Mouse (Mus musculus) embryonic facial prominence, embryonic 12.5 days (tissue): ENCODE results near the gene Veph1. TPM values are rescaled to one million over a fixed set of nuclear protein-coding genes. Genes with fewer than 3 reads are reported as not detected.

Source experiments
- ATAC-seq: fragments of 200-750 bp; cut with Nextera tagmentation; 2 replicates; pipeline ENCODE4 v1.8.0; 2017; ENCODE audit not compliant: insufficient number of reproducible peaks, insufficient read depth, low FRiP score, low TSS enrichment
- H3K27ac ChIP-seq: fragments of 300-500 bp; sonication (generic); 2 replicates; pipeline ENCODE4 v1.5.1; 2016; ENCODE audit warnings: mild to moderate bottlenecking
- H3K27me3 ChIP-seq: fragments of 300-500 bp; sonication (generic); 2 replicates; pipeline ENCODE4 v1.6.1; 2016; ENCODE audit warnings: mild to moderate bottlenecking, moderate library complexity
- H3K36me3 ChIP-seq: fragments of 300-500 bp; sonication (generic); 2 replicates; pipeline ENCODE4 v1.6.1; 2016; ENCODE audit warnings: mild to moderate bottlenecking
- H3K4me1 ChIP-seq: fragments of 300-500 bp; sonication (generic); 2 replicates; pipeline ENCODE4 v1.6.1; 2016
- H3K4me2 ChIP-seq: fragments of 300-500 bp; sonication (generic); replicated peaks from 2 replicates; pipeline ENCODE4 v1.6.1; 2016; ENCODE audit warnings: mild to moderate bottlenecking, moderate library complexity
- H3K4me3 ChIP-seq: fragments of 300-500 bp; sonication (generic); 2 replicates; pipeline ENCODE4 v1.5.1; 2016; ENCODE audit warnings: mild to moderate bottlenecking
- H3K9ac ChIP-seq: fragments of 300-500 bp; sonication (generic); 2 replicates; pipeline ENCODE4 v1.6.1; 2016; ENCODE audit warnings: mild to moderate bottlenecking, moderate library complexity
- H3K9me3 ChIP-seq: fragments of 300-500 bp; sonication (generic); 2 replicates; pipeline ENCODE4 v1.6.1; 2016; ENCODE audit warnings: mild to moderate bottlenecking, moderate library complexity
- WGBS: fragments of 180-500 bp; shearing (Covaris S2); methylation state at CpG from one replicate; pipeline ENCODE4 v1.1.7; 2016; 5-methylcytosine and 5-hydroxymethylcytosine counted together
- polyA plus RNA-seq: library from polyadenylated mRNA; unstranded; fragments of >200 nt; fragmentation: Nextera tagmentation; extraction: Ambion mirVana; gene quantifications from 2 replicates; pipeline ENCODE4 v1.2.1, GENCODE M21; 2016

Veph1 gene
- polyA plus RNA-seq, 1 experiment from 2014 or later, result 5.8 TPM

- Histone ChIP-seq H3K4me1 (peaks cover 6% of the 10 kb centered on the region; the same call in 1 of the 2 replicates), H3K9me3 (no peaks in the 10 kb centered on the region), H3K36me3 (no peaks in the 10 kb centered on the region), H3K27me3 (no peaks in the 10 kb centered on the region), H3K4me2 (no peak overlapping the region), H3K27ac (no peak overlapping the region), H3K9ac (no peak overlapping the region), H3K4me3 (no peak overlapping the region)
- WGBS, result 52% methylated on average over 10 of the region's 10 CpGs
- ATAC-seq, result no peak
These were observed 246.3 kb downstream of the Veph1 start for GRCm38 (mm10) chr3:66050092-66050886.

GRCm38 (mm10) chr3:66040857-66041494 is 255.7 kb downstream of the Veph1 start:
- peak; percentile 84 for ATAC-seq
- Histone ChIP-seq H3K27ac (peak overlapping the region; percentile 86), H3K36me3 (no peaks in the 10 kb centered on the region), H3K4me1 (peaks cover 8% of the 10 kb centered on the region), H3K9ac (no peak overlapping the region), H3K4me3 (no peak overlapping the region), H3K9me3 (no peaks in the 10 kb centered on the region), H3K27me3 (no peaks in the 10 kb centered on the region), H3K4me2 (no peak overlapping the region)
- 29% methylated on average over 5 of the region's 5 CpGs for WGBS

DNA sequence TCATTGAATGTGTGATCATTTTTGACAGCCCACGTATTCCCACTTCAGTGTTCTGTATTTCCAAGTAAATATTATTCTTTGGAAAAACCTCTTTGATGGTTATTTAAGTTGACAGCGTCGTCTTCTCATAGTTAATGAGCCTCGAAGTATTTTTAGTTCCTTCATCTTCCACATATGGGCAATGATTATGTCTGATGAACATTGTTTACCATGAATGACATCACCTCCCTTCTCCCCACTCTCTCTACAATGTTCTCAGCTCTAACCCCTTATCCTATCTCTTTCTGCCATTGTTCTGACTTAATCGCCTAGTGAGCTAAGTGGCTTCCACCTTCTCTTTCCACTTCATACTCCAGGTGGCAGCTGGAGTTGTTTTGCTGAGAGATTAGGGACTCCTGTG is 261.4 kb downstream of the Veph1 start:
- Histone ChIP-seq H3K9ac (no peak overlapping the region), H3K9me3 (no peaks in the 10 kb centered on the region), H3K4me1 (peaks cover under 1% of the 10 kb centered on the region; the same call in 1 of the 2 replicates), H3K4me2 (no peak overlapping the region), H3K4me3 (no peak overlapping the region), H3K27ac (no peak overlapping the region), H3K36me3 (no peaks in the 10 kb centered on the region), H3K27me3 (no peaks in the 10 kb centered on the region)
- ATAC-seq, result no peak
- 80% methylated on average over 5 of the region's 5 CpGs for WGBS

DNA sequence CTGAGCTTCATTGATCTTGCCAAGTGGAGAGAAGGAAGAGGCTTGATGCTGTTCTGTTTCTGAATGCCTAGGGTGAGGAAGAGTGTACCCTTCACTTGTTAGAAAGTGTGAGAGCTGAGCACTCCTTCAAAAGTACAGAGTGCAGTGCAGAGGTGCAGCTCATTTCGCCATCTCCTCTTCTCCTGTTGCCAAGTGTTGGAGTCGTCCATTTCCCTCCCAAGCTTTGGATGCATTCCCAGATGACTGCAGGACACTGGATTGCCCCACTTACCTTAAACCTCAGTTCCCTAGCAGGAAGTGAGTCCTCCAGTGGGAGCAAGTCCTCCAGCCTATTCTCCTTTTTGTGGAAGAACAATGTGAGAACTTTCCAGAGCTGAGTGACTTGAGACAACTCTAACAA is 263.3 kb downstream of the Veph1 start:
- no peak overlapping the region for H3K9ac ChIP-seq
- H3K4me3 ChIP-seq, result no peak overlapping the region
- H3K27ac ChIP-seq, result no peak overlapping the region
- H3K36me3 ChIP-seq, result no peaks in the 10 kb centered on the region
- no peak overlapping the region for H3K4me2 ChIP-seq
- no peaks in the 10 kb centered on the region for H3K9me3 ChIP-seq
- no peak for ATAC-seq
- H3K4me1 ChIP-seq, result no peaks in the 10 kb centered on the region
- H3K27me3 ChIP-seq, result no peaks in the 10 kb centered on the region
- 69% methylated on average over 2 of the region's 2 CpGs for WGBS

DNA sequence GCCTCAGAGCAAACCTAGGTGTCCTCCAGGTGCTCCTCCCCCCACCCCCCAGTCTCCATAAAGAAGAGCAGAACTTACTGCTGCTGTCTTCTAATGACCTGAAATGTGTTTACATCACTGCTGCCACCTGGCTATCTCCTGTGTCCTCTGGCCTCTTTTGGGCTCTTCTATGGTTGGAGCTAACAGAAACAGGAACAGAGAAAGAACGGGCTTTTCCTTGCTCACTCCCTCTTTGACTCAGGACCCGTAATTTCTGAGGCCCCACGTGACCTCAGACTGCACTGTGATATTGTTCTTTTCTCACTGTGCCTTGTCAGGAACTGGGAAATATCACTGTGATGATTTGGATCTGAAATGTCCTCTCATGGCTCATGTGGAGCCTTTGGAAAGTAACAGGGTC is 271.2 kb downstream of the Veph1 start:
- Histone ChIP-seq H3K4me1 (no peaks in the 10 kb centered on the region), H3K36me3 (no peaks in the 10 kb centered on the region), H3K9ac (no peak overlapping the region), H3K4me3 (no peak overlapping the region), H3K9me3 (no peaks in the 10 kb centered on the region), H3K27me3 (no peaks in the 10 kb centered on the region), H3K4me2 (no peak overlapping the region), H3K27ac (no peak overlapping the region)
- no peak for ATAC-seq
- 79% methylated on average over 3 of the region's 3 CpGs for WGBS

DNA sequence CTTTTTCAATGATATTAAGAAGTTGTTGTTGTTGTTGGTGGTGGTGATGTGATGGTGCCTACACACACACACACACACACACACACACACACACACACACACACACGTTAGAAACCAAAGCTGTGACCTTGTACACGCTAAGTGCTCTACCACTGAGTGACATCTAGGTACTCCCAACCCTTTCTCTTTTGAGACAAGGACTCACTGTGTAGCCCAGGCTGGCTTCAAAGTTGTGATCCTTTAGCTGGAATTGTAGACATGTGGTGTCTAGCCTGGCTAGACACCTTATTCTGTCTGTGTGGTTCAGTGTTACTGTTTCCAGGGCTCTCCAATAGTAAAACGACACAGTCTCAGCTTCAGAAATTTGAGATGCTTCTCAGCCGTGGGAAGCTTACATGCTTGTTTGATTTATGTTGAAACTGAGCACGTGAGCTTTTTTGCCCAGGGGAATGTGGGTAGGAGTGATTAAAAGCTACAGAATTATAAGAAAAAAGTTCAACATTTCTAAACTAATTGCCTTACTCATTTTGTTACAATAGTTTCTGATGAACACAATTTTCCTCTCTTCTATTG is 272.3 kb downstream of the Veph1 start:
- Histone ChIP-seq H3K4me1 (no peaks in the 10 kb centered on the region), H3K27me3 (no peaks in the 10 kb centered on the region), H3K27ac (peak overlapping the region; percentile 54; the same call in 1 of the 2 replicates), H3K36me3 (no peaks in the 10 kb centered on the region), H3K9ac (no peak overlapping the region), H3K4me3 (no peak overlapping the region), H3K4me2 (no peak overlapping the region), H3K9me3 (no peaks in the 10 kb centered on the region)
- no peak for ATAC-seq
- 43% methylated on average over 5 of the region's 5 CpGs for WGBS

GRCm38 (mm10) chr3:66019171-66019570 is 277.5 kb downstream of the Veph1 start:
- Histone ChIP-seq H3K4me2 (no peak overlapping the region), H3K27me3 (no peaks in the 10 kb centered on the region), H3K27ac (no peak overlapping the region), H3K9ac (no peak overlapping the region), H3K36me3 (no peaks in the 10 kb centered on the region), H3K9me3 (no peaks in the 10 kb centered on the region), H3K4me1 (no peaks in the 10 kb centered on the region), H3K4me3 (no peak overlapping the region)
- no peak for ATAC-seq
- 86% methylated on average over 5 of the region's 5 CpGs for WGBS

GRCm38 (mm10) chr3:66007632-66008401 is 288.8 kb downstream of the Veph1 start:
- no peaks in the 10 kb centered on the region for H3K9me3 ChIP-seq

GRCm38 (mm10) chr3:66004989-66005388 is 291.6 kb downstream of the Veph1 start:
- WGBS, result 88% methylated on average over 4 of the region's 4 CpGs
- Histone ChIP-seq H3K36me3 (no peaks in the 10 kb centered on the region), H3K27me3 (no peaks in the 10 kb centered on the region), H3K4me1 (peaks cover 3% of the 10 kb centered on the region; the same call in 1 of the 2 replicates), H3K4me3 (no peak overlapping the region), H3K9ac (no peak overlapping the region), H3K27ac (no peak overlapping the region), H3K4me2 (no peak overlapping the region), H3K9me3 (no peaks in the 10 kb centered on the region)
- no peak for ATAC-seq

More at GRCm38 (mm10) chr3:66007632-66008401, 288.8 kb downstream of the Veph1 start:
- peaks cover 3% of the 10 kb centered on the region; the same call in 1 of the 2 replicates for H3K4me1 ChIP-seq
- no peak overlapping the region for H3K9ac ChIP-seq
- no peak for ATAC-seq
- no peak overlapping the region for H3K4me2 ChIP-seq
- no peaks in the 10 kb centered on the region for H3K27me3 ChIP-seq
- WGBS, result 75% methylated on average over 3 of the region's 3 CpGs
- H3K27ac ChIP-seq, result no peak overlapping the region
- H3K4me3 ChIP-seq, result no peak overlapping the region
- no peaks in the 10 kb centered on the region for H3K36me3 ChIP-seq

GRCm38 (mm10) chr3:66004220-66004951 is 292.3 kb downstream of the Veph1 start:
- no peak for ATAC-seq
- H3K4me3 ChIP-seq, result no peak overlapping the region
- H3K27ac ChIP-seq, result no peak overlapping the region
- H3K9me3 ChIP-seq, result no peaks in the 10 kb centered on the region
- WGBS, result 69% methylated on average over 7 of the region's 7 CpGs
- no peaks in the 10 kb centered on the region for H3K27me3 ChIP-seq
- peaks cover 3% of the 10 kb centered on the region; the same call in 1 of the 2 replicates for H3K4me1 ChIP-seq
- no peak overlapping the region for H3K4me2 ChIP-seq
- no peak overlapping the region for H3K9ac ChIP-seq
- no peaks in the 10 kb centered on the region for H3K36me3 ChIP-seq
